Mouse (Mus musculus) intestine, postnatal 0 days (tissue): ENCODE results near the gene H2afx. TPM values are rescaled to one million over a fixed set of nuclear protein-coding genes. Genes with fewer than 3 reads are reported as not detected.

ENCODE experiments used
- ATAC-seq: fragments of 200-750 bp; cut with Nextera tagmentation; 2 replicates; pipeline ENCODE4 v1.8.0; 2017; ENCODE audit warnings: mild to moderate bottlenecking, moderate TSS enrichment, moderate library complexity
- H3K27ac ChIP-seq: fragments of 300-500 bp; sonication (generic); 2 replicates; pipeline ENCODE4 v1.5.1; 2014; ENCODE audit warnings: mild to moderate bottlenecking, low read depth, low read length, moderate library complexity
- H3K27me3 ChIP-seq: fragments of 300-500 bp; sonication (generic); replicated peaks from 2 replicates; pipeline ENCODE4 v1.6.1; 2014; ENCODE audit warnings: low read length, mixed read lengths; ENCODE audit not compliant: control insufficient read depth, insufficient read depth
- H3K36me3 ChIP-seq: fragments of 300-500 bp; sonication (generic); 2 replicates; pipeline ENCODE4 v1.6.1; 2014; ENCODE audit warnings: mild to moderate bottlenecking, moderate library complexity; ENCODE audit not compliant: control insufficient read depth, insufficient read depth
- H3K4me1 ChIP-seq: fragments of 300-500 bp; sonication (generic); replicated peaks from 2 replicates; pipeline ENCODE4 v1.6.1; 2014; ENCODE audit warnings: antibody characterized with exemption, low read length, mixed read lengths; ENCODE audit not compliant: control insufficient read depth, insufficient read depth
- H3K4me2 ChIP-seq: fragments of 300-500 bp; sonication (generic); replicated peaks from 2 replicates; pipeline ENCODE4 v1.6.1; 2014; ENCODE audit warnings: low read depth, mild to moderate bottlenecking, moderate library complexity
- H3K4me3 ChIP-seq: fragments of 300-500 bp; sonication (generic); 2 replicates; pipeline ENCODE4 v1.5.1; 2014; ENCODE audit warnings: low read depth, low read length
- H3K9ac ChIP-seq: fragments of 300-500 bp; sonication (generic); 2 replicates; pipeline ENCODE4 v1.6.1; 2014; ENCODE audit warnings: mild to moderate bottlenecking, low read depth, low read length
- H3K9me3 ChIP-seq: fragments of 300-500 bp; sonication (generic); 2 replicates; pipeline ENCODE4 v1.6.1; 2016; ENCODE audit warnings: mixed run types; ENCODE audit not compliant: control insufficient read depth
- CTCF ChIP-seq: sonication (generic); IDR thresholded peaks from 2 replicates; pipeline ENCODE4 v1.5.1; 2016; ENCODE audit warnings: low read depth, mild to moderate bottlenecking, control low read depth, antibody characterized with exemption, moderate library complexity
- whole genome bisulfite sequencing: fragments of 180-500 bp; shearing (Covaris S2); extraction: QIAGEN DNeasy Blood & Tissue Kit; methylation state at CpG from one replicate; pipeline ENCODE4 v1.1.7; 2014; 5-methylcytosine and 5-hydroxymethylcytosine counted together
- polyA plus RNA-seq: library from polyadenylated mRNA; unstranded; fragments of >200 nt; fragmentation: Nextera tagmentation; extraction: Ambion mirVana; gene quantifications from 2 replicates; pipeline ENCODE4 v1.2.1, GENCODE M21; 2015

Gene H2afx
- polyA plus RNA-seq, 1 experiment from 2014 or later = 89.1 TPM

DNA sequence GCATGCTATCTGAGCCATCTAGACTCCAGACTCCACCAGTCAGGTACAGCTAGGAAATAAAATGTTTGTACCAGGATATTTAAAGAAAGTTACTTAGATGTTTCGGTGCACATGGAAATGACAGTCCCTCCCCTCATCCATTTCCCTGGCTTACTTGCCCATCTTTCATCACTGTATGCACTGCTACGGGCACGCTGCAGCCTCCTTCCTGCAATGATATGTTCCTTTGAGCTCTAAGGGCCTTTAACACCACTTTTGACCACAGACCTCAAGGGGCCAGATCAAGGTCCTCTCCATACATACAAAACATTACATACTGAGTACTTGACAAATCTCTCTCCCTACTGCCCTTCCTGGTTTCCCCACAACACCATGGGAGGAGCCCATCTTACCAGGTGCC is 2.5 kb downstream of the H2afx start:
- peak overlapping the region; percentile 93 for H3K4me2 ChIP-seq
- H3K27me3 ChIP-seq = no peaks in the 10 kb centered on the region
- no peak overlapping the region; the same call in 1 of the 2 replicates for H3K27ac ChIP-seq
- H3K4me3 ChIP-seq = peak overlapping the region; percentile 67
- H3K4me1 ChIP-seq = no peaks in the 10 kb centered on the region
- H3K9me3 ChIP-seq = no peaks in the 10 kb centered on the region
- H3K36me3 ChIP-seq = peaks cover 35% of the 10 kb centered on the region
- ATAC-seq = no peak
- 0 out of 2 replicates have a peak overlapping the region, but pooled peaks have one; percentile 22 for H3K9ac ChIP-seq
- WGBS = 50% methylated on average over 3 of the region's 3 CpGs
- no peak for TF ChIP-seq CTCF

DNA sequence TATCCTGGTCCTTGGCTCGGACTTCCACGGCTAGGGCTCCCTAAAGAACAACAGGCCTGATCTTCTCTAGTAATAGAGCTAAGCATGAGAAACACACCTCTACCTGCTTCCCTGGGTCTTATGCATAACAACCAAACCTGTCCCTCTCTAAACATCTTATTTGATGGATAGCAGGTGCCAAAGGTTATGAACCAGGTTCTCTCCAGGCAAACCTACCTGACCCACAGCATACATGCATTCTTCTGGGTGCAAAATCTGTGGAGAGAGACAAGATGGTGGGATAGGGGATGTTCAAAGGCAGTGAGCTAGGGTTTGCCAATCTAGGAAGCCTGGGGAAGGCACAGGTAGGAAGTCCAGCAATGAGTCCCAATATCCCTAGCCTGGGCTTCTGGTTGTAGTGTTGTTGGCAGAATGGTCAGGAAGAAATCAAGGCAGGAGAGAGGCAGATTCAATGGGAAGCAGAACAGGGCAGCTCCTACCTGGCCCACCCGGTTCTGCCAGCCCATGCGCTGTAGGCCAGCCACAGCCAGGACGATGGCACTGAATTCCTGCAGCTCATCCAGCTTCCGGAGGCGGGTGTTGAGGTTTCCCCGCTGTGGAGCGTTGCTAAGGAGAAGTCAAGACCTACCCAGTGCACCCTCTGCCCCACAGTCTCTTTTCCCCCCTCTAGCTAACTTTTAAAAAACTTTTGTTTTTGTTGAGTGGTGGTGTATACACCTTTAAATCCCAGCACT is 3.1 kb downstream of the H2afx start:
- peaks cover 31% of the 10 kb centered on the region for H3K36me3 ChIP-seq
- no peak for ATAC-seq
- H3K27me3 ChIP-seq = no peaks in the 10 kb centered on the region
- H3K9ac ChIP-seq = no peak overlapping the region
- no peak for TF ChIP-seq CTCF
- no peaks in the 10 kb centered on the region for H3K4me1 ChIP-seq
- no peak overlapping the region for H3K4me3 ChIP-seq
- 55% methylated on average over 9 of the region's 9 CpGs for WGBS
- no peak overlapping the region for H3K27ac ChIP-seq
- H3K9me3 ChIP-seq = no peaks in the 10 kb centered on the region
- peak overlapping the region; percentile 93; the same call in 1 of the 2 replicates for H3K4me2 ChIP-seq

DNA sequence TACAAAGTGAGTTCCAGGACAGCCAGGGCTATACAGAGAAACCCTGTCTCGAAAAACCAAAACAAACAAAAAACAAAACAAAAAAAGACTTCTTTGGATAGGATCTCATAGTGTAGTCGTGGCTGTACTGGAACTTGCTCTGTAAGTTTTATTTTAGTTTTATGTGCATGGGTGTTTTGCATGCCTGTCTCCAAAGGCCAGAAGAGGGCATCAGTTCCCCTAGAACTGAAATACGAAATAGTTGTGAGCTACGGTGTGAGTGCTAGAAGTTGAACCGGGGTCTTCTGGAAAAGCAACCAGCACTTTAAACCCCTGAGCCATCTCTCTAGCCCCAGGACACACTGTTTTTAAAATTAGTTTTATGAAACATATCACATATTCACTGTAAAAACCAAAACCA is 4.1 kb downstream of the H2afx start:
- peak; percentile 31; the same call in 1 of the 2 replicates for TF ChIP-seq CTCF
- H3K27ac ChIP-seq = no peak overlapping the region
- no peaks in the 10 kb centered on the region for H3K4me1 ChIP-seq
- peaks cover 22% of the 10 kb centered on the region; the same call in 1 of the 2 replicates for H3K36me3 ChIP-seq
- WGBS = 82% methylated on average over 5 of the region's 5 CpGs
- no peak overlapping the region for H3K4me2 ChIP-seq
- H3K27me3 ChIP-seq = no peaks in the 10 kb centered on the region
- H3K9me3 ChIP-seq = no peaks in the 10 kb centered on the region
- no peak overlapping the region for H3K4me3 ChIP-seq
- no peak for ATAC-seq
- H3K9ac ChIP-seq = no peak overlapping the region

DNA sequence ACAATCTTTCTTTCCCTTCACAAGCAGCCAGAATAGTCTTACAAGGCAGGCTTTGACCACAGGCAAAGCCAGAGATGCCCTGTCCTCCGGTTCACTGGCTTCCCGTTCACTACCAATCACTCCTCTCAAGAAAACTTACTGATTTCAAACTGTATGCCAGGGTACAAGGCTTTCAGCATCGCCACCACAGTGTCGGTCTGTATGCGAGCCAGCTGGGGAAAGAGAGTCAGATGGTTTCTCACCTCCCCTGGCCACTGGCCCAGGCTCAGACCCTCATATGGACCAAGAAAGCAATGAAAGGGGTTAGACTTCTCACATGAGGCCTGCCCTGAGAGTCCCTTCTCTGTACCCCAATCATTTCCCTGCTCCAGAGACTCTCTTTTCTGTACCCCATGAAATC is 7.0 kb downstream of the H2afx start:
- no peaks in the 10 kb centered on the region for H3K27me3 ChIP-seq
- H3K9ac ChIP-seq = no peak overlapping the region
- WGBS = 93% methylated on average over 5 of the region's 5 CpGs
- TF ChIP-seq CTCF = no peak
- H3K4me2 ChIP-seq = no peak overlapping the region
- no peak for ATAC-seq
- no peak overlapping the region; the same call in 1 of the 2 replicates for H3K27ac ChIP-seq
- H3K4me1 ChIP-seq = no peaks in the 10 kb centered on the region
- no peaks in the 10 kb centered on the region for H3K9me3 ChIP-seq
- peaks cover 22% of the 10 kb centered on the region; the same call in 1 of the 2 replicates for H3K36me3 ChIP-seq
- H3K4me3 ChIP-seq = no peak overlapping the region

DNA sequence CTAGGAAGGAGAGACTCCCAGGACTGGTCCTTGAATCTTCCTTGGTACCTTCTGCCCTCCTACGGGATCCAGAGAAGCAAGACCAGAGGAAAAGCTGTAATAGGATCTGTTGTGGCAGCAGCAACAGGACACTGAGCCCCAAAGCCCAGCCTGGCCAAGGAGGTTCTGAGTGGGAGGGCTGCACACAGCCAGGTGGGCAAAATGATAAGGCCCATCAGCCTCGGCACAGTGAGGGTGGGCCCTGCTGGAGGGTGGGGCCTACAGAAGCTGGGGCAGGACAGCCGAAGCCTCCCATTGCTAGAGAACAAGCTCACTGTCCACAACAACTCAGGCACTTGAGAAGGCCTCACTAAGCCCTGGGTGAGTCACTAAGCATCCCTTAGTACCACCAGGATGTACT is 7.7 kb downstream of the H2afx start:
- H3K27ac ChIP-seq = no peak overlapping the region
- no peak for TF ChIP-seq CTCF
- ATAC-seq = no peak
- no peaks in the 10 kb centered on the region for H3K4me1 ChIP-seq
- H3K36me3 ChIP-seq = peaks cover 23% of the 10 kb centered on the region; the same call in 1 of the 2 replicates
- H3K4me3 ChIP-seq = no peak overlapping the region
- H3K9ac ChIP-seq = no peak overlapping the region
- no peaks in the 10 kb centered on the region for H3K27me3 ChIP-seq
- H3K9me3 ChIP-seq = no peaks in the 10 kb centered on the region
- no peak overlapping the region for H3K4me2 ChIP-seq
- 68% methylated on average over 3 of the region's 3 CpGs for WGBS

DNA sequence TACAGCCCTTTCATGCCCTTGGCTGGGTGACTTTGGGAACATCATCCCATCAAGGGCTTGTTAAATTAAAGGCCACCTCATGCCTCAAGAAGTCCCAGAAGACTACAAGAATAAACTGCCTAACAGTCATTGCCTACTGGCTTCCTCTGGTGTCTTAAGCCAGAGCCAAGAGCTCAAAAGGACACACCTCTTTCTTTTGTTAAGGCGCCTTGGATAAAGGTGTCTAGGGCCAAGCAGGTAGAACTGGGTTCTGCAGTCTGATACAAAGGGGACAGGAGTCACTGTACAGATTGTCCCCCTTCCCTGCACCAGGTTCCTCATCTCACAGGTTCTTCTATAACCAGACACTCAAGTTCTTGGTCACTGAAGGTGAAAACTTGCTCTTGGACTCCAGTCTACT is 8.1 kb downstream of the H2afx start:
- TF ChIP-seq CTCF = no peak
- no peaks in the 10 kb centered on the region for H3K27me3 ChIP-seq
- H3K36me3 ChIP-seq = peaks cover 28% of the 10 kb centered on the region; the same call in 1 of the 2 replicates
- no peak for ATAC-seq
- no peak overlapping the region for H3K4me3 ChIP-seq
- no peak overlapping the region; the same call in 1 of the 2 replicates for H3K9ac ChIP-seq
- H3K4me1 ChIP-seq = no peaks in the 10 kb centered on the region
- no peak overlapping the region for H3K27ac ChIP-seq
- 60% methylated on average over 1 of the region's 1 CpGs for WGBS
- no peaks in the 10 kb centered on the region for H3K9me3 ChIP-seq
- H3K4me2 ChIP-seq = peak overlapping the region; percentile 83
